Mouse (Mus musculus) small intestine, adult 2 months (tissue): ENCODE data around the gene Polg2. TPM values are rescaled to one million over a fixed set of nuclear protein-coding genes. Genes with fewer than 3 reads are reported as not detected.
"Not testable (repeated sequence)": the region's sequence is repeated elsewhere in the genome, so short reads cannot be mapped to it uniquely, and the experiment has no call there.

Experiments
- H3K27ac ChIP-seq: fragments of 200-500 bp; 2 replicates; pipeline ENCODE4 v1.5.1; 2012; ENCODE audit warnings: low read depth, low read length, control low read depth, inconsistent platforms; ENCODE audit not compliant: insufficient read depth
- H3K27me3 ChIP-seq: fragments of 200-500 bp; 2 replicates; pipeline ENCODE4 v1.6.1; 2012; ENCODE audit warnings: mild to moderate bottlenecking, moderate library complexity, low read length, inconsistent platforms; ENCODE audit not compliant: control insufficient read depth, insufficient read depth
- H3K36me3 ChIP-seq: fragments of 200-500 bp; 2 replicates; pipeline ENCODE4 v1.6.1; 2012; ENCODE audit warnings: mild to moderate bottlenecking, low read length, control low read depth, inconsistent platforms; ENCODE audit not compliant: control insufficient read depth, insufficient read depth
- H3K4me1 ChIP-seq: fragments of 200-500 bp; 2 replicates; pipeline ENCODE4 v1.6.1; 2012; ENCODE audit warnings: low read length, inconsistent platforms, mixed read lengths; ENCODE audit not compliant: control insufficient read depth, insufficient read depth, insufficient read length
- H3K4me3 ChIP-seq: fragments of 200-500 bp; 2 replicates; pipeline ENCODE4 v1.5.1; 2012; ENCODE audit warnings: low read depth, mild to moderate bottlenecking, control low read depth, inconsistent platforms, low read length, moderate library complexity
- CTCF ChIP-seq: fragments of 200-500 bp; IDR thresholded peaks from 2 replicates; pipeline ENCODE4 v1.5.1; 2012; ENCODE audit warnings: low read depth, mild to moderate bottlenecking, control low read depth, inconsistent platforms, low read length, moderate library complexity, mixed read lengths; ENCODE audit not compliant: insufficient replicate concordance, insufficient read length; ENCODE audit errors: extremely low read depth
- POLR2A ChIP-seq: fragments of 200-500 bp; IDR thresholded peaks from 2 replicates; pipeline ENCODE4 v1.6.1; 2012; ENCODE audit warnings: low read depth, mild to moderate bottlenecking, control low read depth, inconsistent platforms, low read length, moderate library complexity
- WGBS: fragments of 180-500 bp; shearing (Covaris S2); methylation state at CpG from one replicate; pipeline ENCODE4 v1.1.7; 2018; 5-methylcytosine and 5-hydroxymethylcytosine counted together
- polyA plus RNA-seq: library from polyadenylated mRNA; depleted of rRNA; stranded (reverse); fragments of >200 nt; gene quantifications from 2 replicates; pipeline ENCODE4 v1.2.3, GENCODE M21; 2012

The Polg2 gene
- polyA plus RNA-seq, 1 experiment = 11.0 TPM

- H3K4me3 ChIP-seq = no peak overlapping the region
- H3K4me1 ChIP-seq = no peaks in the 10 kb centered on the region; the same call in 1 of the 2 replicates
- no peak overlapping the region for H3K27ac ChIP-seq
- WGBS = 94% methylated on average over 2 of the region's 2 CpGs
- TF ChIP-seq CTCF (no peak), POLR2A (no peak)
- H3K27me3 ChIP-seq = no peaks in the 10 kb centered on the region
- H3K36me3 ChIP-seq = peaks cover 54% of the 10 kb centered on the region
These were observed 36.0 kb upstream of the Polg2 start for GRCm38 (mm10) chr11:106815331-106815730.

- H3K4me1 ChIP-seq = no peaks in the 10 kb centered on the region; the same call in 1 of the 2 replicates
- TF ChIP-seq POLR2A (no peak), CTCF (no peak)
- no peaks in the 10 kb centered on the region for H3K27me3 ChIP-seq
- H3K36me3 ChIP-seq = peaks cover 54% of the 10 kb centered on the region
- H3K27ac ChIP-seq = no peak overlapping the region
- 71% methylated on average over 14 of the region's 14 CpGs for WGBS
- H3K4me3 ChIP-seq = no peak overlapping the region
These were observed 35.4 kb upstream of the Polg2 start for GRCm38 (mm10) chr11:106814601-106815320.

- TF ChIP-seq CTCF (no peak), POLR2A (no peak)
- H3K27ac ChIP-seq = peak overlapping the region; percentile 3; the same call in 1 of the 2 replicates
- H3K27me3 ChIP-seq = no peaks in the 10 kb centered on the region
- H3K36me3 ChIP-seq = peaks cover 53% of the 10 kb centered on the region
- no peaks in the 10 kb centered on the region; the same call in 1 of the 2 replicates for H3K4me1 ChIP-seq
- 57% methylated on average over 7 of the region's 7 CpGs for WGBS
- H3K4me3 ChIP-seq = no peak overlapping the region
These were observed 33.2 kb upstream of the Polg2 start for GRCm38 (mm10) chr11:106812410-106813136.

GRCm38 (mm10) chr11:106807442-106807841, 28.1 kb upstream of the Polg2 start:
- not testable (repeated sequence) for H3K27ac ChIP-seq, H3K27me3 ChIP-seq, H3K4me1 ChIP-seq, H3K4me3 ChIP-seq
- H3K36me3 ChIP-seq = peaks cover 42% of the 10 kb centered on the region
- 79% methylated on average over 1 of the region's 1 CpGs for WGBS

GRCm38 (mm10) chr11:106802069-106802627, 22.8 kb upstream of the Polg2 start:
- Histone ChIP-seq H3K27me3 (no peaks in the 10 kb centered on the region), H3K4me3 (no peak overlapping the region), H3K36me3 (peaks cover 51% of the 10 kb centered on the region), H3K27ac (no peak overlapping the region), H3K4me1 (no peaks in the 10 kb centered on the region)
- TF ChIP-seq POLR2A (no peak), CTCF (no peak)
- WGBS = 87% methylated on average over 10 of the region's 10 CpGs

GRCm38 (mm10) chr11:106795679-106796078, 16.3 kb upstream of the Polg2 start:
- Histone ChIP-seq H3K36me3 (peaks cover 41% of the 10 kb centered on the region), H3K4me3 (no peak overlapping the region), H3K27ac (no peak overlapping the region), H3K27me3 (no peaks in the 10 kb centered on the region), H3K4me1 (no peaks in the 10 kb centered on the region)
- WGBS = 71% methylated on average over 9 of the region's 9 CpGs
- TF ChIP-seq CTCF = no peak
- no peak for TF ChIP-seq POLR2A

GRCm38 (mm10) chr11:106793846-106794245, 14.5 kb upstream of the Polg2 start:
- TF ChIP-seq POLR2A (no peak), CTCF (0 out of 2 replicates have a peak, but pooled peaks have one; percentile 14)
- H3K4me3 ChIP-seq = no peak overlapping the region
- 70% methylated on average over 4 of the region's 4 CpGs for WGBS

More at GRCm38 (mm10) chr11:106793846-106794245, 14.5 kb upstream of the Polg2 start:
- Histone ChIP-seq H3K36me3 (peaks cover 27% of the 10 kb centered on the region), H3K27me3 (no peaks in the 10 kb centered on the region), H3K4me1 (peaks cover 2% of the 10 kb centered on the region; the same call in 1 of the 2 replicates), H3K27ac (no peak overlapping the region)
